Mouse (Mus musculus) ES-E14 (cell line): Measurements from ENCODE around the gene Gjb6. TPM values are rescaled to one million over a fixed set of nuclear protein-coding genes. Genes with fewer than 3 reads are reported as not detected.

ENCODE experiments used
- DNase-seq: peaks from one replicate; pipeline ENCODE4 v3.0.0-alpha.2; 2013; ENCODE audit warnings: low read depth, low spot score
- H3K27ac ChIP-seq: 2 replicates; pipeline ENCODE4 v1.5.1; 2012; ENCODE audit warnings: low read depth, mild to moderate bottlenecking, low read length, moderate library complexity, mixed read lengths; ENCODE audit not compliant: poor library complexity, insufficient read depth, severe bottlenecking
- H3K36me3 ChIP-seq: 2 replicates; pipeline ENCODE4 v1.6.1; 2012; ENCODE audit warnings: mild to moderate bottlenecking, low read length, moderate library complexity, mixed read lengths; ENCODE audit not compliant: control insufficient read depth, poor library complexity, insufficient read depth, severe bottlenecking
- H3K4me1 ChIP-seq, 2 experiments: fragments of 150-350 bp in 1 of 2; sonication (generic) in 1 of 2; 2 replicates each; pipeline ENCODE4 v1.6.1; 2012; ENCODE audit warnings: low read length in 2 of 2, mild to moderate bottlenecking in 1 of 2, mixed read lengths in 1 of 2; ENCODE audit not compliant: control insufficient read depth in 2 of 2, insufficient read depth in 2 of 2, poor library complexity in 1 of 2
- H3K4me3 ChIP-seq, 2 experiments: fragments of 150-350 bp in 1 of 2; sonication (generic) in 1 of 2; 2 replicates each; pipeline ENCODE4 v1.5.1; 2012; ENCODE audit warnings: low read length in 2 of 2, low read depth in 1 of 2, mild to moderate bottlenecking in 1 of 2, mixed read lengths in 1 of 2; ENCODE audit not compliant: insufficient read depth in 1 of 2, poor library complexity in 1 of 2, severe bottlenecking in 1 of 2
- H3K9ac ChIP-seq: 2 replicates; pipeline ENCODE4 v1.6.1; 2012; ENCODE audit warnings: low read depth, mild to moderate bottlenecking, low read length, mixed read lengths; ENCODE audit not compliant: poor library complexity, insufficient read depth, severe bottlenecking
- H3K9me3 ChIP-seq: fragments of 150-350 bp; sonication (generic); 2 replicates; pipeline ENCODE4 v1.6.1; 2012; ENCODE audit warnings: low read depth, mild to moderate bottlenecking, low read length; ENCODE audit not compliant: control insufficient read depth, insufficient read depth
- CHD2 ChIP-seq: IDR thresholded peaks from 2 replicates; pipeline ENCODE4 v1.6.1; 2014; ENCODE audit warnings: mild to moderate bottlenecking, low read depth, low read length, inconsistent platforms
- HCFC1 ChIP-seq: IDR thresholded peaks from 2 replicates; pipeline ENCODE4 v1.6.1; 2012; ENCODE audit warnings: low read length, inconsistent platforms, borderline replicate concordance; ENCODE audit not compliant: insufficient read depth
- MAFK ChIP-seq: IDR thresholded peaks from 2 replicates; pipeline ENCODE4 v1.6.1; 2014; ENCODE audit warnings: mild to moderate bottlenecking, low read depth, low read length, inconsistent platforms; ENCODE audit not compliant: insufficient read depth
- ZC3H11A ChIP-seq: IDR thresholded peaks from 2 replicates; pipeline ENCODE4 v1.6.1; 2012; ENCODE audit warnings: low read depth, mild to moderate bottlenecking, inconsistent platforms, low read length, borderline replicate concordance
- ZNF384 ChIP-seq: IDR thresholded peaks from 2 replicates; pipeline ENCODE4 v1.6.1; 2012; ENCODE audit warnings: low read depth, low read length, inconsistent platforms
- in situ Hi-C, 2 experiments: fragments of 600-800 bp; cut with MboI; formaldehyde crosslinking; loops; one replicate each; pipeline ENCODE4 v1.15.1; 2025; ENCODE audit warnings: low sequenced_read_pairs in 2 of 2, inconsistent platforms in 1 of 2; ENCODE audit not compliant: unreplicated experiment in 2 of 2
- total RNA-seq: library from RNA; depleted of rRNA; stranded (reverse); fragments of 300-350 nt; gene quantifications from 2 replicates; pipeline ENCODE4 v1.2.3, GENCODE M21; 2012

The Gjb6 gene
- total RNA-seq, 1 experiment = not detected

GRCm38 (mm10) chr14:57145741-57146140, 12.3 kb upstream of the Gjb6 start:
- in situ Hi-C loops = no loop called here
- H3K4me1 ChIP-seq = no peaks in the 10 kb centered on the region
- no peak for DNase-seq
- H3K9me3 ChIP-seq = no peaks in the 10 kb centered on the region
- TF ChIP-seq ZC3H11A (no peak), MAFK (no peak), CHD2 (no peak), HCFC1 (no peak), ZNF384 (no peak)
- no peaks in the 10 kb centered on the region for H3K36me3 ChIP-seq
- no peak overlapping the region for H3K9ac ChIP-seq
- H3K4me3 ChIP-seq = no peak overlapping the region
- no peak overlapping the region for H3K27ac ChIP-seq

GRCm38 (mm10) chr14:57135265-57135664, 1.9 kb upstream of the Gjb6 start:
- H3K27ac ChIP-seq = no peak overlapping the region
- no peak overlapping the region for H3K4me3 ChIP-seq
- H3K36me3 ChIP-seq = no peaks in the 10 kb centered on the region
- H3K9me3 ChIP-seq = no peaks in the 10 kb centered on the region
- no peak for TF ChIP-seq MAFK
- TF ChIP-seq HCFC1 = no peak
- TF ChIP-seq ZC3H11A = no peak
- TF ChIP-seq ZNF384 = no peak
- no peak for TF ChIP-seq CHD2
- no peak for DNase-seq
- in situ Hi-C loops = no loop called here
- no peak overlapping the region for H3K9ac ChIP-seq
- peaks cover 0 to 2% of the 10 kb centered on the region in 2 experiments; a peak in 1 of 4 replicates for H3K4me1 ChIP-seq

- no peak overlapping the region for H3K4me3 ChIP-seq
- H3K9ac ChIP-seq = no peak overlapping the region
- TF ChIP-seq CHD2 (no peak), MAFK (no peak), HCFC1 (no peak), ZNF384 (no peak), ZC3H11A (no peak)
- no peak for DNase-seq
- H3K4me1 ChIP-seq = no peaks in the 10 kb centered on the region
- H3K36me3 ChIP-seq = no peaks in the 10 kb centered on the region
- in situ Hi-C loops = no loop called here
- no peak overlapping the region for H3K27ac ChIP-seq
- H3K9me3 ChIP-seq = no peaks in the 10 kb centered on the region
Observed at GRCm38 (mm10) chr14:57127383-57127782, 6.0 kb downstream of the Gjb6 start.

GRCm38 (mm10) chr14:57122295-57122694, 11.1 kb downstream of the Gjb6 start:
- Histone ChIP-seq H3K4me1 (no peaks in the 10 kb centered on the region), H3K9me3 (no peaks in the 10 kb centered on the region), H3K27ac (no peak overlapping the region), H3K36me3 (no peaks in the 10 kb centered on the region), H3K4me3 (no peak overlapping the region), H3K9ac (no peak overlapping the region)
- in situ Hi-C loops = loop anchor here in 1 of 2 experiments (25.0 kb wide), 1 partner anchor 215 kb away; no protein-coding TSS in a partner anchor
- DNase-seq = no peak
- TF ChIP-seq HCFC1 (no peak), CHD2 (no peak), MAFK (no peak), ZC3H11A (no peak), ZNF384 (no peak)
